Mouse (Mus musculus) erythroblast, embryonic 14.5 days (primary cell): ENCODE results near the gene AW822073. TPM values are rescaled to one million over a fixed set of nuclear protein-coding genes. Genes with fewer than 3 reads are reported as not detected.
"Not testable (repeated sequence)": the region's sequence is repeated elsewhere in the genome, so short reads cannot be mapped to it uniquely, and the experiment has no call there.

Source experiments
- H3K27me3 ChIP-seq: 2 replicates; pipeline ENCODE4 v1.6.1; 2012; ENCODE audit warnings: inconsistent platforms; ENCODE audit not compliant: control insufficient read depth
- H3K36me3 ChIP-seq: 2 replicates; pipeline ENCODE4 v1.6.1; 2012; ENCODE audit warnings: mild to moderate bottlenecking, inconsistent platforms; ENCODE audit not compliant: control insufficient read depth
- H3K4me1 ChIP-seq: 2 replicates; pipeline ENCODE4 v1.6.1; 2012; ENCODE audit warnings: inconsistent platforms; ENCODE audit not compliant: control insufficient read depth
- H3K4me3 ChIP-seq: replicated peaks from 2 replicates; pipeline ENCODE3; 2012; ENCODE audit warnings: moderate library complexity, mild to moderate bottlenecking, inconsistent platforms
- H3K9me3 ChIP-seq: 2 replicates; pipeline ENCODE4 v1.6.1; 2012; ENCODE audit warnings: low read length, inconsistent platforms, mixed read lengths; ENCODE audit not compliant: control insufficient read depth
- GATA1 ChIP-seq: IDR thresholded peaks from 2 replicates; pipeline ENCODE4 v1.6.1; 2012; ENCODE audit warnings: low read length, inconsistent platforms, mixed read lengths
- TAL1 ChIP-seq: IDR thresholded peaks from 3 replicates; pipeline ENCODE4 v1.6.1; 2012; ENCODE audit warnings: low read length, inconsistent platforms, mixed read lengths
- polyA plus RNA-seq: library from polyadenylated mRNA; stranded (reverse); fragments of >175 nt; gene quantifications from 2 replicates; pipeline ENCODE4 v1.2.3, GENCODE M21; 2012

The AW822073 gene
- polyA plus RNA-seq, 1 experiment, result not detected

- H3K27me3 ChIP-seq, result not testable (repeated sequence)
- TF ChIP-seq TAL1, result peak; percentile 4; the same call in 1 of the 3 replicates
These were observed 7.3 kb upstream of the AW822073 start for GRCm38 (mm10) chr10:58231779-58232640.

GRCm38 (mm10) chr10:58231088-58231487, 6.4 kb upstream of the AW822073 start:
- not testable (repeated sequence) for H3K27me3 ChIP-seq, H3K4me3 ChIP-seq, H3K4me1 ChIP-seq, H3K36me3 ChIP-seq
- H3K9me3 ChIP-seq, result peaks cover 25% of the 10 kb centered on the region

More at GRCm38 (mm10) chr10:58231779-58232640, 7.3 kb upstream of the AW822073 start:
- H3K36me3 ChIP-seq, H3K4me1 ChIP-seq, H3K4me3 ChIP-seq: not testable (repeated sequence)
- H3K9me3 ChIP-seq, result peaks cover 27% of the 10 kb centered on the region

GRCm38 (mm10) chr10:58230021-58230420, 5.3 kb upstream of the AW822073 start:
- not testable (repeated sequence) for H3K27me3 ChIP-seq, H3K4me1 ChIP-seq, H3K4me3 ChIP-seq, H3K36me3 ChIP-seq
- H3K9me3 ChIP-seq, result peaks cover 20% of the 10 kb centered on the region

GRCm38 (mm10) chr10:58227798-58228197, 3.1 kb upstream of the AW822073 start:
- not testable (repeated sequence) for H3K4me1 ChIP-seq, H3K4me3 ChIP-seq, H3K27me3 ChIP-seq, H3K36me3 ChIP-seq
- H3K9me3 ChIP-seq, result peaks cover 17% of the 10 kb centered on the region

GRCm38 (mm10) chr10:58226357-58226756, 1.6 kb upstream of the AW822073 start:
- not testable (repeated sequence) for H3K27me3 ChIP-seq, H3K36me3 ChIP-seq, H3K4me1 ChIP-seq, H3K4me3 ChIP-seq, H3K9me3 ChIP-seq

GRCm38 (mm10) chr10:58223972-58224805, 541 bp downstream of the AW822073 start:
- H3K4me1 ChIP-seq, H3K36me3 ChIP-seq, H3K4me3 ChIP-seq, H3K27me3 ChIP-seq, H3K9me3 ChIP-seq: not testable (repeated sequence)

GRCm38 (mm10) chr10:58223161-58223560, 1.6 kb downstream of the AW822073 start:
- not testable (repeated sequence) for H3K9me3 ChIP-seq, H3K27me3 ChIP-seq, H3K4me3 ChIP-seq, H3K4me1 ChIP-seq, H3K36me3 ChIP-seq

GRCm38 (mm10) chr10:58221571-58221970, 3.2 kb downstream of the AW822073 start:
- H3K9me3 ChIP-seq, H3K27me3 ChIP-seq, H3K36me3 ChIP-seq, H3K4me3 ChIP-seq, H3K4me1 ChIP-seq: not testable (repeated sequence)

- TF ChIP-seq GATA1, result no peak
- no peak for TF ChIP-seq TAL1
- Histone ChIP-seq H3K27me3 (no peaks in the 10 kb centered on the region), H3K9me3 (peaks cover 5% of the 10 kb centered on the region; the same call in 1 of the 2 replicates), H3K4me1 (no peaks in the 10 kb centered on the region), H3K36me3 (no peaks in the 10 kb centered on the region), H3K4me3 (no peak overlapping the region)
These were observed 4.0 kb downstream of the AW822073 start for GRCm38 (mm10) chr10:58220726-58221125.

GRCm38 (mm10) chr10:58217366-58217765, 7.4 kb downstream of the AW822073 start:
- Histone ChIP-seq H3K36me3 (no peaks in the 10 kb centered on the region), H3K4me1 (no peaks in the 10 kb centered on the region), H3K4me3 (no peak overlapping the region), H3K9me3 (peaks cover 5% of the 10 kb centered on the region; the same call in 1 of the 2 replicates), H3K27me3 (no peaks in the 10 kb centered on the region)
- TF ChIP-seq TAL1 (no peak), GATA1 (no peak)
